Mouse (Mus musculus) intestine, embryonic 16.5 days (tissue): Measurements from ENCODE around the gene Pnmal2. TPM values are rescaled to one million over a fixed set of nuclear protein-coding genes. Genes with fewer than 3 reads are reported as not detected.
A peak's percentile ranks its signal among the peaks of the same experiment; 100 is the strongest.

Source experiments
- ATAC-seq: fragments of 200-750 bp; cut with Nextera tagmentation; 2 replicates; pipeline ENCODE4 v1.8.0; 2017; ENCODE audit warnings: moderate TSS enrichment, moderate library complexity
- H3K27ac ChIP-seq: fragments of 300-500 bp; sonication (generic); 2 replicates; pipeline ENCODE4 v1.5.1; 2014; ENCODE audit warnings: mild to moderate bottlenecking, low read length
- H3K27me3 ChIP-seq: fragments of 300-500 bp; sonication (generic); replicated peaks from 2 replicates; pipeline ENCODE4 v1.6.1; 2014; ENCODE audit warnings: low read length, control low read depth, mixed read lengths; ENCODE audit not compliant: control insufficient read depth, insufficient read depth
- H3K36me3 ChIP-seq: fragments of 300-500 bp; sonication (generic); 2 replicates; pipeline ENCODE4 v1.6.1; 2014; ENCODE audit warnings: low read length, control low read depth; ENCODE audit not compliant: control insufficient read depth, insufficient read depth
- H3K4me1 ChIP-seq: fragments of 300-500 bp; sonication (generic); 2 replicates; pipeline ENCODE4 v1.6.1; 2014; ENCODE audit warnings: low read length, control low read depth, mixed read lengths; ENCODE audit not compliant: control insufficient read depth, insufficient read depth
- H3K4me2 ChIP-seq: fragments of 300-500 bp; sonication (generic); 2 replicates; pipeline ENCODE4 v1.6.1; 2014; ENCODE audit warnings: low read depth, low read length, control low read depth
- H3K4me3 ChIP-seq: fragments of 300-500 bp; sonication (generic); 2 replicates; pipeline ENCODE4 v1.5.1; 2014; ENCODE audit warnings: mild to moderate bottlenecking, low read length
- H3K9ac ChIP-seq: fragments of 300-500 bp; sonication (generic); 2 replicates; pipeline ENCODE4 v1.6.1; 2014; ENCODE audit warnings: low read depth, low read length
- H3K9me3 ChIP-seq: fragments of 300-500 bp; sonication (generic); 2 replicates; pipeline ENCODE4 v1.6.1; 2016; ENCODE audit warnings: low read length, control low read depth; ENCODE audit not compliant: control insufficient read depth
- WGBS: fragments of 180-500 bp; shearing (Covaris S2); extraction: QIAGEN DNeasy Blood & Tissue Kit; methylation state at CpG from one replicate; pipeline ENCODE4 v1.1.7; 2014; 5-methylcytosine and 5-hydroxymethylcytosine counted together
- polyA plus RNA-seq: library from polyadenylated mRNA; unstranded; fragments of >200 nt; fragmentation: Nextera tagmentation; extraction: Ambion mirVana; gene quantifications from 2 replicates; pipeline ENCODE4 v1.2.1, GENCODE M21; 2015

Pnmal2 gene
- polyA plus RNA-seq, 1 experiment from 2014 or later = 4.9 TPM

GRCm38 (mm10) chr7:16982859-16983568 is 38.5 kb downstream of the Pnmal2 start, which contains the start of gene Gm42372:
Gene Gm42372, plus strand, starts transcription at chr7:16983086.
- no peak within 1 kb of the TSS for H3K9ac ChIP-seq
- H3K36me3 ChIP-seq = no peaks in the 10 kb centered on the region
- H3K4me1 ChIP-seq = peaks cover 16% of the 10 kb centered on the region; the same call in 1 of the 2 replicates
- ATAC-seq = no peak
- 32% methylated on average over 26 of the region's 26 CpGs for WGBS
- H3K27me3 ChIP-seq = no peaks in the 10 kb centered on the region
- 0 out of 2 replicates have a peak within 1 kb of the TSS, but pooled peaks have one; percentile 5 for H3K4me3 ChIP-seq
- no peak within 1 kb of the TSS for H3K4me2 ChIP-seq
- no peak within 1 kb of the TSS for H3K27ac ChIP-seq
- no peaks in the 10 kb centered on the region for H3K9me3 ChIP-seq

- Histone ChIP-seq H3K4me1 (peaks cover 32% of the 10 kb centered on the region), H3K36me3 (no peaks in the 10 kb centered on the region), H3K4me2 (no peak overlapping the region), H3K27me3 (no peaks in the 10 kb centered on the region), H3K9me3 (no peaks in the 10 kb centered on the region), H3K27ac (no peak overlapping the region), H3K9ac (no peak overlapping the region), H3K4me3 (no peak overlapping the region)
- ATAC-seq = no peak
- 35% methylated on average over 7 of the region's 7 CpGs for WGBS
Measured at GRCm38 (mm10) chr7:16987541-16988149, 43.2 kb downstream of the Pnmal2 start.

GRCm38 (mm10) chr7:16988405-16988804 is 43.9 kb downstream of the Pnmal2 start:
- Histone ChIP-seq H3K9me3 (no peaks in the 10 kb centered on the region), H3K27me3 (no peaks in the 10 kb centered on the region), H3K9ac (no peak overlapping the region), H3K4me2 (no peak overlapping the region), H3K4me1 (peaks cover 28% of the 10 kb centered on the region), H3K4me3 (no peak overlapping the region), H3K27ac (peak overlapping the region; percentile 43), H3K36me3 (no peaks in the 10 kb centered on the region)
- ATAC-seq = no peak
- 42% methylated on average over 3 of the region's 3 CpGs for WGBS

GRCm38 (mm10) chr7:16990006-16990744 is 45.7 kb downstream of the Pnmal2 start:
- Histone ChIP-seq H3K36me3 (no peaks in the 10 kb centered on the region), H3K4me1 (peaks cover 35% of the 10 kb centered on the region), H3K9me3 (no peaks in the 10 kb centered on the region), H3K27ac (peak overlapping the region; percentile 82), H3K4me2 (peak overlapping the region; percentile 32), H3K9ac (peak overlapping the region; percentile 50; the same call in 1 of the 2 replicates), H3K27me3 (no peaks in the 10 kb centered on the region), H3K4me3 (peak overlapping the region; percentile 13; the same call in 1 of the 2 replicates)
- 24% methylated on average over 15 of the region's 15 CpGs for WGBS
- no peak for ATAC-seq

GRCm38 (mm10) chr7:16991681-16992450 is 47.4 kb downstream of the Pnmal2 start:
- WGBS = 29% methylated on average over 18 of the region's 18 CpGs
- peak; percentile 83 for ATAC-seq
- Histone ChIP-seq H3K27me3 (no peaks in the 10 kb centered on the region), H3K4me3 (0 out of 2 replicates have a peak overlapping the region, but pooled peaks have one; percentile 1), H3K9me3 (no peaks in the 10 kb centered on the region), H3K4me1 (peaks cover 50% of the 10 kb centered on the region), H3K36me3 (no peaks in the 10 kb centered on the region), H3K4me2 (peak overlapping the region; percentile 39), H3K27ac (peak overlapping the region; percentile 94), H3K9ac (peak overlapping the region; percentile 26)

- Histone ChIP-seq H3K36me3 (peaks cover 2% of the 10 kb centered on the region; the same call in 1 of the 2 replicates), H3K9ac (peak within 1 kb of the TSS; percentile 85), H3K27me3 (no peaks in the 10 kb centered on the region), H3K9me3 (no peaks in the 10 kb centered on the region), H3K4me1 (peaks cover 51% of the 10 kb centered on the region), H3K4me2 (peak within 1 kb of the TSS; percentile 84), H3K4me3 (peak within 1 kb of the TSS; percentile 74), H3K27ac (peak within 1 kb of the TSS; percentile 94)
- WGBS = 92% methylated on average over 5 of the region's 5 CpGs
- ATAC-seq = no peak
Measured at GRCm38 (mm10) chr7:16992451-16992807, 47.9 kb downstream of the Pnmal2 start, which contains the start of gene Ccdc8. Gene Ccdc8, plus strand, starts transcription at chr7:16992708.

- peaks cover 4% of the 10 kb centered on the region for H3K36me3 ChIP-seq
- peaks cover 52% of the 10 kb centered on the region for H3K4me1 ChIP-seq
- H3K9ac ChIP-seq = peak overlapping the region; percentile 85
- peak overlapping the region; percentile 92 for H3K27ac ChIP-seq
- peak; percentile 85 for ATAC-seq
- H3K4me2 ChIP-seq = peak overlapping the region; percentile 84
- H3K4me3 ChIP-seq = peak overlapping the region; percentile 74
- no peaks in the 10 kb centered on the region for H3K27me3 ChIP-seq
- no peaks in the 10 kb centered on the region for H3K9me3 ChIP-seq
- 1% methylated on average over 27 of the region's 27 CpGs for WGBS
Measured at GRCm38 (mm10) chr7:16993651-16994399, 49.3 kb downstream of the Pnmal2 start.

GRCm38 (mm10) chr7:16994400-16994799 is 49.9 kb downstream of the Pnmal2 start:
- Histone ChIP-seq H3K9ac (peak overlapping the region; percentile 85), H3K4me3 (peak overlapping the region; percentile 74), H3K27ac (peak overlapping the region; percentile 92), H3K9me3 (no peaks in the 10 kb centered on the region), H3K27me3 (no peaks in the 10 kb centered on the region), H3K4me2 (peak overlapping the region; percentile 84), H3K4me1 (peaks cover 52% of the 10 kb centered on the region), H3K36me3 (peaks cover 4% of the 10 kb centered on the region)
- ATAC-seq = no peak
- WGBS = 3% methylated on average over 20 of the region's 20 CpGs
